Mouse (Mus musculus) liver, adult 2 months (tissue): ENCODE measurements at regions not wholly inside any gene's neighbourhood (a gene's known extent, or its start where the extent isn't known, plus 50 kb on each side); places are given as distances from the start of the nearest gene placed in this dataset.

ENCODE experiments used
- CTCF ChIP-seq: fragments of 200-500 bp; IDR thresholded peaks from 2 replicates; pipeline ENCODE4 v1.5.1; 2011; ENCODE audit warnings: low read depth, low read length, control low read depth
- POLR2A ChIP-seq: fragments of 200-500 bp; IDR thresholded peaks from 2 replicates; pipeline ENCODE4 v1.6.1; 2011; ENCODE audit warnings: low read length, control low read depth; ENCODE audit not compliant: insufficient read depth; ENCODE audit errors: extremely low read depth

DNA sequence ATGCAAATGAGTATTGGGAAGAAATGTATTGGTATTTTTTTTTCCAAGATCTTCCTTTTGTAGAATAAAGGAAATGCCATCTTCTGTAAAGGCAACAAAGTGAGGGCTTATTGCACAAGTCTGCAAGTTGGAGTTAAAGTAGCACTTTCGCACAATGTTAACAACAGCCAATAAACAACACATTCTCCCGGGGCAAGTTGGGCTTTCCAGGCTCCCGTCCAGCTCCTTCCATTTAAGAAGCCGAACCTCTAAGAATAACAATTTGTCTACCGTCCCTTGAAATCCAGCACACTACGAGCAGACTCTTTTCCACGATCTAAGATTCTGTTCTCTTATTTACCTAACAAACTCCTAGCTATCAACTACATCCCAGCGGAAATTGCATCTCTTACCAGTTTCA is 199.9 kb upstream of the G2e3 start:
- no peak for TF ChIP-seq CTCF
- no peak for TF ChIP-seq POLR2A
